Mouse (Mus musculus) cerebellum, postnatal 4 days (tissue): ENCODE measurements around the gene Gpc5.

Source experiments
- DNase-seq, 2 experiments: peaks; one replicate each; pipeline ENCODE4 v3.0.0; 2022; ENCODE audit warnings: low spot score in 2 of 2, mixed read lengths in 1 of 2

The Gpc5 gene

GRCm38 (mm10) chr14:115365320-115365935 is 273.4 kb downstream of the Gpc5 start:
- no peak for DNase-seq

- DNase-seq, result no peak
Observed at GRCm38 (mm10) chr14:115369611-115370167, 277.7 kb downstream of the Gpc5 start.

- DNase-seq, result peak in 1 of 2 experiments; percentile 8
Observed at GRCm38 (mm10) chr14:115371131-115371530, 279.1 kb downstream of the Gpc5 start.

GRCm38 (mm10) chr14:115391831-115392230 is 299.8 kb downstream of the Gpc5 start:
- no peak for DNase-seq

- peak in 1 of 2 experiments; percentile 40 for DNase-seq
Observed at GRCm38 (mm10) chr14:115392894-115393524, 301.0 kb downstream of the Gpc5 start.

- no peak for DNase-seq
Observed at GRCm38 (mm10) chr14:115406596-115406995, 314.6 kb downstream of the Gpc5 start.

GRCm38 (mm10) chr14:115407309-115407930 is 315.4 kb downstream of the Gpc5 start:
- DNase-seq, result no peak

GRCm38 (mm10) chr14:115410881-115411280 is 318.9 kb downstream of the Gpc5 start:
- no peak for DNase-seq

- DNase-seq, result no peak
Observed at GRCm38 (mm10) chr14:115411513-115412174, 319.6 kb downstream of the Gpc5 start.

- no peak for DNase-seq
Observed at GRCm38 (mm10) chr14:115412821-115413220, 320.8 kb downstream of the Gpc5 start.

GRCm38 (mm10) chr14:115413429-115413828 is 321.4 kb downstream of the Gpc5 start:
- no peak for DNase-seq

- no peak for DNase-seq
Observed at GRCm38 (mm10) chr14:115414545-115414944, 322.5 kb downstream of the Gpc5 start.

- no peak for DNase-seq
Observed at GRCm38 (mm10) chr14:115431967-115432366, 340.0 kb downstream of the Gpc5 start.

GRCm38 (mm10) chr14:115432368-115432767 is 340.4 kb downstream of the Gpc5 start:
- no peak for DNase-seq

GRCm38 (mm10) chr14:115436617-115437016 is 344.6 kb downstream of the Gpc5 start:
- DNase-seq, result no peak

GRCm38 (mm10) chr14:115444789-115445770 is 353.1 kb downstream of the Gpc5 start:
- DNase-seq, result no peak

GRCm38 (mm10) chr14:115450938-115451337 is 358.9 kb downstream of the Gpc5 start:
- DNase-seq, result no peak

- DNase-seq, result peak in 1 of 2 experiments; percentile 13
Observed at GRCm38 (mm10) chr14:115467960-115468359, 375.9 kb downstream of the Gpc5 start.

- DNase-seq, result peak in 1 of 2 experiments; percentile 59
Observed at GRCm38 (mm10) chr14:115475234-115475633, 383.2 kb downstream of the Gpc5 start.

- DNase-seq, result no peak
Observed at GRCm38 (mm10) chr14:115477360-115477759, 385.3 kb downstream of the Gpc5 start.

GRCm38 (mm10) chr14:115485090-115485489 is 393.1 kb downstream of the Gpc5 start:
- peak in 1 of 2 experiments; percentile 27 for DNase-seq
